Mouse (Mus musculus) thymus, adult 2 months (tissue): Measurements from ENCODE around the gene Akr1b8. TPM values are rescaled to one million over a fixed set of nuclear protein-coding genes. Genes with fewer than 3 reads are reported as not detected.
A peak's percentile ranks its signal among the peaks of the same experiment; 100 is the strongest.
"Not testable (repeated sequence)": the region's sequence is repeated elsewhere in the genome, so short reads cannot be mapped to it uniquely, and the experiment has no call there.

ENCODE experiments used
- DNase-seq: peaks from one replicate; pipeline ENCODE4 v3.0.0; 2021
- H3K27ac ChIP-seq: fragments of 200-500 bp; 2 replicates; pipeline ENCODE4 v1.5.1; 2012; ENCODE audit warnings: low read length, control low read depth; ENCODE audit not compliant: control insufficient read depth, insufficient read depth
- H3K27me3 ChIP-seq: fragments of 200-500 bp; 2 replicates; pipeline ENCODE4 v1.6.1; 2012; ENCODE audit warnings: mild to moderate bottlenecking, low read length, moderate library complexity, mixed read lengths; ENCODE audit not compliant: control insufficient read depth, insufficient read depth
- H3K36me3 ChIP-seq: fragments of 200-500 bp; 2 replicates; pipeline ENCODE4 v1.6.1; 2012; ENCODE audit warnings: mild to moderate bottlenecking, low read length, moderate library complexity; ENCODE audit not compliant: control insufficient read depth, insufficient read depth
- H3K4me1 ChIP-seq: fragments of 200-500 bp; replicated peaks from 2 replicates; pipeline ENCODE4 v1.6.1; 2012; ENCODE audit warnings: low read length; ENCODE audit not compliant: control insufficient read depth, insufficient read depth
- H3K4me3 ChIP-seq: fragments of 200-500 bp; 2 replicates; pipeline ENCODE4 v1.5.1; 2012; ENCODE audit warnings: mild to moderate bottlenecking, low read length, control low read depth, moderate library complexity; ENCODE audit not compliant: control insufficient read depth, insufficient read depth
- CTCF ChIP-seq: fragments of 200-500 bp; IDR thresholded peaks from 2 replicates; pipeline ENCODE4 v1.5.1; 2012; ENCODE audit warnings: mild to moderate bottlenecking, control low read depth, low read length, moderate library complexity, borderline replicate concordance; ENCODE audit not compliant: control insufficient read depth, poor library complexity, insufficient read depth; ENCODE audit errors: extremely low read depth
- POLR2A ChIP-seq: fragments of 200-500 bp; IDR thresholded peaks from 2 replicates; pipeline ENCODE4 v1.6.1; 2012; ENCODE audit warnings: mild to moderate bottlenecking, low read length, control low read depth, moderate library complexity; ENCODE audit not compliant: control insufficient read depth, poor library complexity, insufficient read depth; ENCODE audit errors: extremely low read depth
- WGBS: fragments of 180-500 bp; shearing (Covaris S2); methylation state at CpG from one replicate; pipeline ENCODE4 v1.1.7; 2018; 5-methylcytosine and 5-hydroxymethylcytosine counted together
- polyA plus RNA-seq: library from polyadenylated mRNA; depleted of rRNA; stranded (reverse); fragments of >200 nt; gene quantifications from 2 replicates; pipeline ENCODE4 v1.2.3, GENCODE M21; 2012

Akr1b8 gene
- polyA plus RNA-seq, 1 experiment = 1.4 TPM

- no peak overlapping the region for H3K27ac ChIP-seq
- no peaks in the 10 kb centered on the region for H3K27me3 ChIP-seq
- H3K4me3 ChIP-seq = no peak overlapping the region
- no peak for TF ChIP-seq POLR2A
- TF ChIP-seq CTCF = peak; percentile 87; the same call in 1 of the 2 replicates
- no peaks in the 10 kb centered on the region for H3K36me3 ChIP-seq
- WGBS = 65% methylated on average over 14 of the region's 14 CpGs
- H3K4me1 ChIP-seq = no peaks in the 10 kb centered on the region
- peak; percentile 76 for DNase-seq
These were observed 7.6 kb upstream of the Akr1b8 start for GRCm38 (mm10) chr6:34346096-34346898.

GRCm38 (mm10) chr6:34350037-34350699 is 3.8 kb upstream of the Akr1b8 start:
- Histone ChIP-seq H3K27ac (no peak overlapping the region), H3K27me3 (no peaks in the 10 kb centered on the region), H3K36me3 (no peaks in the 10 kb centered on the region), H3K4me1 (0 out of 2 replicates have a peak, but pooled peaks cover 2% of the 10 kb centered on the region), H3K4me3 (no peak overlapping the region)
- TF ChIP-seq POLR2A (no peak), CTCF (no peak)
- no peak for DNase-seq
- 91% methylated on average over 12 of the region's 12 CpGs for WGBS

DNA sequence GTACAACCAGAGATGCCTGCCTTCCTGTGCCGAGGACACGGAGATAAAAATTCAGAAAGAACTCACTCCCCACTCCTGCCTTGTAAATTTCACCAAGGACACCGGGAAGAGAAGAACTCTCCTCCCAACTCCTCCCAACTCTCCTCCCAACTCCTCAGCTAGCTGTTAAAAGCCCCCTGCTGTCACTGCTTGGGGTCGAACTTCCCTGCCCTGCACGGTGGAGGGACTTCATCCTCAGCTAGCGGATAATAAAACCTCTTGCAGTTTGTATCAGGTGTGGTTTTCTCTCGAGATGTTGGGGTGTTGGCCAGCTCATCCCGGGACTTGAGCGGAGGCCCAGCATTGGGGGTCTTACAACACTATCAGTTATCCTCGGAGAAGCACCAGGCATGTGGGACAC is 2.4 kb upstream of the Akr1b8 start:
- H3K4me3 ChIP-seq, H3K36me3 ChIP-seq, H3K27me3 ChIP-seq, H3K27ac ChIP-seq, H3K4me1 ChIP-seq, DNase-seq: not testable (repeated sequence)
- WGBS = 76% methylated on average over 10 of the region's 10 CpGs

DNA sequence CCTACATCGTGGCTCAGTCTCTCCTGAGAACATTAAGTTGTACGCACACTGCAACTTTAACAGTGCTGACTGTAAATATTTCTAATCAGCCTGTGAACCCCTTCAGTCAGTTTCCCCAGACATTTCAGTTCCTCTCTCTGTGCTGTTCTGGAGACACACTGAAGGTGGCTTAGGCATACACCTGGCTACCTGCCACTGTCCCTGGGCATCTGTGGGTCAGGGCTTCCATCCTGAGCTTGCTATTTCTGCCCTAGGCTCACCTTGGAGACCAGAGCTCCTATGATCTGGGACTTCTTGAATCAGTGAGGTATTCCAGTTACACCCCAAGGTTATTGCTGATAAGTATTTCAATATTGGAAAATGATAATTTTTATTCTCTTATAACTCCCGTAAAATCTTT is 1.5 kb upstream of the Akr1b8 start:
- TF ChIP-seq POLR2A (no peak), CTCF (no peak)
- no peak for DNase-seq
- H3K27me3 ChIP-seq = no peaks in the 10 kb centered on the region
- 0 out of 2 replicates have a peak, but pooled peaks cover 2% of the 10 kb centered on the region for H3K4me1 ChIP-seq
- no peak overlapping the region for H3K27ac ChIP-seq
- no peak overlapping the region for H3K4me3 ChIP-seq
- 94% methylated on average over 3 of the region's 3 CpGs for WGBS
- H3K36me3 ChIP-seq = no peaks in the 10 kb centered on the region

GRCm38 (mm10) chr6:34354354-34355348 is 732 bp downstream of the Akr1b8 start:
- DNase-seq = no peak
- 91% methylated on average over 8 of the region's 8 CpGs for WGBS
- no peak overlapping the region for H3K4me3 ChIP-seq
- no peaks in the 10 kb centered on the region for H3K36me3 ChIP-seq
- TF ChIP-seq CTCF (no peak), POLR2A (no peak)
- H3K27me3 ChIP-seq = no peaks in the 10 kb centered on the region
- H3K27ac ChIP-seq = no peak overlapping the region
- H3K4me1 ChIP-seq = 0 out of 2 replicates have a peak, but pooled peaks cover 2% of the 10 kb centered on the region

DNA sequence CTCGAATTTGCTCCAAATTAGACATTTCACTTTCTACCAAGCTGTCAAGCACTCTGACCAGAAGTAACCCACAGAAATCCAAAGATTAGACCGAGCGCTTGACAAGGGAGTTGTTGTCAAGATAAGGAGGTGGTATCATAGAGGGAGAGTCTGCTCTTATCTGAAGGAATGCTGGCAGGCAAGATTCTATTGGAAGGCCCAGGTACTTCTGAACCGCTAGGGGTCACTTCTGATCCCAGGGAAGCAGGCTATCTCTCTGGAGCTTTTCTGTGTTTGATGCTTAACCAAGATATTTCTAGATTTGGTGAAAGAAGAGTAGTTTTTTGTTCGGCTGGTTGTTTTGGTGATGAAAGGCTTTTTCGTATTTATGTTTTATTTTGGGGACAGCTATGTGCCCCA is 1.4 kb downstream of the Akr1b8 start:
- Histone ChIP-seq H3K27ac (no peak overlapping the region), H3K27me3 (no peaks in the 10 kb centered on the region), H3K4me3 (no peak overlapping the region), H3K4me1 (0 out of 2 replicates have a peak, but pooled peaks cover 2% of the 10 kb centered on the region), H3K36me3 (no peaks in the 10 kb centered on the region)
- 86% methylated on average over 6 of the region's 6 CpGs for WGBS
- no peak for TF ChIP-seq CTCF
- TF ChIP-seq POLR2A = no peak
- DNase-seq = no peak
